Mouse (Mus musculus): ENCODE measurements at regions not wholly inside any gene's neighbourhood (a gene's known extent, or its start where the extent isn't known, plus 50 kb on each side); places are given as distances from the start of the nearest gene placed in this dataset.

- DNase-seq (ENCODE audit: extremely low spot score in 1 of 2, low spot score in 1 of 2), result no peak
These were observed 114.8 kb upstream of the Fam49a start for GRCm38 (mm10) chr12:12147088-12147687.

GRCm38 (mm10) chr12:12147847-12148246 lies 114.1 kb upstream of the Fam49a start:
- DNase-seq (ENCODE audit: extremely low spot score in 1 of 2, low spot score in 1 of 2), result no peak

- no peak for DNase-seq (ENCODE audit: extremely low spot score in 1 of 2, low spot score in 1 of 2)
These were observed 113.1 kb upstream of the Fam49a start for GRCm38 (mm10) chr12:12148659-12149399.

GRCm38 (mm10) chr12:12164411-12164810 lies 97.5 kb upstream of the Fam49a start:
- DNase-seq (ENCODE audit: extremely low spot score in 1 of 2, low spot score in 1 of 2), result no peak

- no peak for DNase-seq (ENCODE audit: extremely low spot score in 1 of 2, low spot score in 1 of 2)
These were observed 91.4 kb upstream of the Fam49a start for GRCm38 (mm10) chr12:12170581-12170980.

- DNase-seq (ENCODE audit: extremely low spot score in 1 of 2, low spot score in 1 of 2), result no peak
These were observed 89.7 kb upstream of the Fam49a start for GRCm38 (mm10) chr12:12172087-12172823.

GRCm38 (mm10) chr12:12176331-12177263 lies 85.3 kb upstream of the Fam49a start:
- DNase-seq (ENCODE audit: extremely low spot score in 1 of 2, low spot score in 1 of 2), result peak; percentile 63 to 74

- no peak for DNase-seq (ENCODE audit: extremely low spot score in 1 of 2, low spot score in 1 of 2)
These were observed 84.5 kb upstream of the Fam49a start for GRCm38 (mm10) chr12:12177264-12178043.

GRCm38 (mm10) chr12:12178391-12178790 lies 83.5 kb upstream of the Fam49a start:
- DNase-seq (ENCODE audit: extremely low spot score in 1 of 2, low spot score in 1 of 2), result no peak

GRCm38 (mm10) chr12:12179292-12179865 lies 82.6 kb upstream of the Fam49a start:
- no peak for DNase-seq (ENCODE audit: extremely low spot score in 1 of 2, low spot score in 1 of 2)

- DNase-seq (ENCODE audit: extremely low spot score in 1 of 2, low spot score in 1 of 2), result no peak
These were observed 81.0 kb upstream of the Fam49a start for GRCm38 (mm10) chr12:12180986-12181385.

GRCm38 (mm10) chr12:12181686-12182085 lies 80.3 kb upstream of the Fam49a start:
- DNase-seq (ENCODE audit: extremely low spot score in 1 of 2, low spot score in 1 of 2), result no peak

- DNase-seq (ENCODE audit: extremely low spot score in 1 of 2, low spot score in 1 of 2), result no peak
These were observed 75.6 kb upstream of the Fam49a start for GRCm38 (mm10) chr12:12186353-12186752.

GRCm38 (mm10) chr12:12195066-12195465 lies 66.9 kb upstream of the Fam49a start:
- DNase-seq (ENCODE audit: extremely low spot score in 1 of 2, low spot score in 1 of 2), result no peak

- no peak for DNase-seq (ENCODE audit: extremely low spot score in 1 of 2, low spot score in 1 of 2)
These were observed 65.3 kb upstream of the Fam49a start for GRCm38 (mm10) chr12:12196627-12197026.

GRCm38 (mm10) chr12:12208216-12208615 lies 53.7 kb upstream of the Fam49a start:
- DNase-seq (ENCODE audit: extremely low spot score in 1 of 2, low spot score in 1 of 2), result no peak

Measured in layer of hippocampus, postnatal 25 days (tissue).